Mouse (Mus musculus): ENCODE measurements around the gene Cabp2. TPM values are rescaled to one million over a fixed set of nuclear protein-coding genes. Genes with fewer than 3 reads are reported as not detected.
"Not testable (repeated sequence)": the region's sequence is repeated elsewhere in the genome, so short reads cannot be mapped to it uniquely, and the experiment has no call there.

Gene Cabp2
- polyA plus RNA-seq, 1 experiment from 2014 or later, result 0.25 TPM

- ATAC-seq (ENCODE audit: low read depth), result peak; percentile 94
- H3K9ac ChIP-seq (ENCODE audit: low read depth, low read length), result peak within 1 kb of the TSS; percentile 60
- H3K4me2 ChIP-seq (ENCODE audit: low read depth, low read length), result peak within 1 kb of the TSS; percentile 53
- no peaks in the 10 kb centered on the region for H3K9me3 ChIP-seq (replicated peaks; ENCODE audit: control insufficient read depth, low read length)
- no peaks in the 10 kb centered on the region for H3K27me3 ChIP-seq (ENCODE audit: control insufficient read depth, insufficient read depth, low read depth, low read length)
- H3K4me1 ChIP-seq (ENCODE audit: control insufficient read depth, low read depth, low read length), result peaks cover 37% of the 10 kb centered on the region
- peak within 1 kb of the TSS; percentile 85 for H3K27ac ChIP-seq (ENCODE audit: low read length)
- no peaks in the 10 kb centered on the region for H3K36me3 ChIP-seq (ENCODE audit: control insufficient read depth, insufficient read depth)
- WGBS (ENCODE audit: insufficient replicate concordance), result 17% methylated on average over 15 of the region's 15 CpGs
- peak within 1 kb of the TSS; percentile 44 for H3K4me3 ChIP-seq (ENCODE audit: low read depth, low read length)
Observed at GRCm38 (mm10) chr19:4059069-4059740, 22.2 kb upstream of the Cabp2 start, which contains the start of gene Gstp3. Gstp3 (minus strand) TSS chr19:4059569.

GRCm38 (mm10) chr19:4060044-4060898 is 21.1 kb upstream of the Cabp2 start:
- H3K4me3 ChIP-seq (ENCODE audit: low read depth, low read length); H3K27me3 ChIP-seq (ENCODE audit: control insufficient read depth, insufficient read depth, low read depth, low read length); H3K4me2 ChIP-seq (ENCODE audit: low read depth, low read length); H3K9me3 ChIP-seq (replicated peaks; ENCODE audit: control insufficient read depth, low read length); H3K9ac ChIP-seq (ENCODE audit: low read depth, low read length); ATAC-seq (ENCODE audit: low read depth); H3K36me3 ChIP-seq (ENCODE audit: control insufficient read depth, insufficient read depth): not testable (repeated sequence)
- Histone ChIP-seq H3K4me1 (ENCODE audit: control insufficient read depth, low read depth, low read length) (peaks cover 37% of the 10 kb centered on the region), H3K27ac (ENCODE audit: low read length) (peak overlapping the region; percentile 85)
- 83% methylated on average over 8 of the region's 8 CpGs for WGBS (ENCODE audit: insufficient replicate concordance)

DNA sequence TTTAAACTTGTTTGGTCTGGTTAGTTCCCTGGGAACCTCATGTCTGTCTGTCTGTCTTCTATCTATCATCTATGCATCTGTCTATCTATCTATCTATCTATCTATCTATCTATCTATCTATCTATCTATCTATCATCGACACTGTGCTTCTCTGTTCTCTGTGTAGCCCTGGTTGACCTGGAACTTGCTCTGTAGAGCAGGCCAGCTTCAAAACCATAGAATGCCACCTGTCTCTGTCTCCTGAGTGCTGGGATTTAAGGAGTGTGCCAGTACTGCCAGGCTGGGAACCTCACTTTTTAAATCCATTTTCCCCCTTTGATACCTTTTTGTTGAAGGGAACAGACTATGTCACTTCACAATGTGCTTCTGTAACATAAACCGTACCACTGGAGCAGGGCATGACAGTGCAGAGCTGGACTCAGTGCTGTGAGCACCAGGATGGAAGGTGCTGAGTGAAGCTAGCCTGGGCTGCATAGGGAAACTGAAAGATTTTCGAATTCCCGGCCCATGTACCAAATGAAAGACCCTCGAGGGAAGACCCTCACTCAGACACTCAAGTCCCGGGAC is 20.4 kb upstream of the Cabp2 start:
- no peak for ATAC-seq (ENCODE audit: low read depth)
- H3K4me1 ChIP-seq (ENCODE audit: control insufficient read depth, low read depth, low read length), result peaks cover 33% of the 10 kb centered on the region
- 58% methylated on average over 5 of the region's 6 CpGs for WGBS (ENCODE audit: insufficient replicate concordance)
- no peak overlapping the region for H3K4me3 ChIP-seq (ENCODE audit: low read depth, low read length)
- H3K27me3 ChIP-seq (ENCODE audit: control insufficient read depth, insufficient read depth, low read depth, low read length), result no peaks in the 10 kb centered on the region
- no peaks in the 10 kb centered on the region for H3K36me3 ChIP-seq (ENCODE audit: control insufficient read depth, insufficient read depth)
- H3K9me3 ChIP-seq (replicated peaks; ENCODE audit: control insufficient read depth, low read length), result no peaks in the 10 kb centered on the region
- no peak overlapping the region for H3K4me2 ChIP-seq (ENCODE audit: low read depth, low read length)
- H3K27ac ChIP-seq (ENCODE audit: low read length), result peak overlapping the region; percentile 60
- H3K9ac ChIP-seq (ENCODE audit: low read depth, low read length), result no peak overlapping the region

DNA sequence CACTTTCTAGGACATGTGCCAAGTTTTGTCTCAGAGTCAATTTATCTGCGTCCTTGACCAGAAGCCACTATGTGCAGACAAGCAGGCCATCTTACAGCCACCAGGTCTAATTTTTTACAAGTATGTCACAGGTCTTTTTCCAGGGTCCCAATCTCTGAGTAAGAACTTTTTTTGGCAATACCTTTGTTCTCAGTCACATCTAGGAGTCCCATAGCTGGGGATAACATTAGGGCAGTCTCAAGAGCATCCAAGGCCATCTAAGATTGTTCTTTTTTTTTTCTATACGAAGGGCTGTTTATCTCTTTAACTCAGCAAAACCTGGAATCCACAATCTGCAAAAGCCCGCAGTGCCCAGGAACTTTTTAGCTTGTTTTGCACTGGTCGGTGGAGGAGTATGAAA is 18.0 kb upstream of the Cabp2 start:
- not testable (repeated sequence) for H3K36me3 ChIP-seq (ENCODE audit: control insufficient read depth, insufficient read depth); H3K27me3 ChIP-seq (ENCODE audit: control insufficient read depth, insufficient read depth, low read depth, low read length); H3K27ac ChIP-seq (ENCODE audit: low read length); H3K9ac ChIP-seq (ENCODE audit: low read depth, low read length); H3K9me3 ChIP-seq (replicated peaks; ENCODE audit: control insufficient read depth, low read length); ATAC-seq (ENCODE audit: low read depth); H3K4me2 ChIP-seq (ENCODE audit: low read depth, low read length); H3K4me3 ChIP-seq (ENCODE audit: low read depth, low read length)
- H3K4me1 ChIP-seq (ENCODE audit: control insufficient read depth, low read depth, low read length), result peaks cover 24% of the 10 kb centered on the region
- 33% methylated on average over 3 of the region's 4 CpGs for WGBS (ENCODE audit: insufficient replicate concordance)

DNA sequence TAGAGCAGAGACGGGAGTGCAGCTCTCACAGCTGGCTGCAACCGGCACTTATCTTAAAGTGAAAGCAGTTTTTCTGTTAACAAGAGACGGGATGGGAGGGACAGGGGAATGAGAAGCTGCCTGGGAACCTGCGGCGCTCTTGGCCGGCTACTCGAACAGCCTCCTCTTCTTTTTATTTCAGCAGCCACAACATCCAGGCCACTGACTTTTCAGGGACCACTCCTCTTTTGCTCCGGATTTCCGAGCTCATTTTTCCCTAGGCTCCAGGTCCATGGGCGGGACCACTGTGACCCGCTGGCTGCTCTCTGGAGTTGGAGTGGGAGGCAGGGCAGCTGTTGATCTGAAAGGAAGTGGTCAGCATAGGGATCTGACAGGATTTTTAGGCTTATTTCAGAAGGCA is 16.9 kb upstream of the Cabp2 start:
- not testable (repeated sequence) for H3K4me2 ChIP-seq (ENCODE audit: low read depth, low read length); H3K27me3 ChIP-seq (ENCODE audit: control insufficient read depth, insufficient read depth, low read depth, low read length); H3K9ac ChIP-seq (ENCODE audit: low read depth, low read length); H3K9me3 ChIP-seq (replicated peaks; ENCODE audit: control insufficient read depth, low read length); H3K27ac ChIP-seq (ENCODE audit: low read length); H3K36me3 ChIP-seq (ENCODE audit: control insufficient read depth, insufficient read depth); ATAC-seq (ENCODE audit: low read depth); H3K4me3 ChIP-seq (ENCODE audit: low read depth, low read length)
- 0% methylated on average over 3 of the region's 11 CpGs for WGBS (ENCODE audit: insufficient replicate concordance)
- H3K4me1 ChIP-seq (ENCODE audit: control insufficient read depth, low read depth, low read length), result peaks cover 12% of the 10 kb centered on the region

- no peak overlapping the region for H3K27ac ChIP-seq (ENCODE audit: low read length)
- H3K4me2 ChIP-seq (ENCODE audit: low read depth, low read length), result no peak overlapping the region
- H3K27me3 ChIP-seq (ENCODE audit: control insufficient read depth, insufficient read depth, low read depth, low read length), result no peaks in the 10 kb centered on the region
- no peaks in the 10 kb centered on the region for H3K9me3 ChIP-seq (replicated peaks; ENCODE audit: control insufficient read depth, low read length)
- no peak overlapping the region for H3K9ac ChIP-seq (ENCODE audit: low read depth, low read length)
- peaks cover 6% of the 10 kb centered on the region for H3K4me1 ChIP-seq (ENCODE audit: control insufficient read depth, low read depth, low read length)
- ATAC-seq (ENCODE audit: low read depth), result no peak
- WGBS (ENCODE audit: insufficient replicate concordance), result 62% methylated on average over 6 of the region's 6 CpGs
- H3K36me3 ChIP-seq (ENCODE audit: control insufficient read depth, insufficient read depth), result no peaks in the 10 kb centered on the region
- H3K4me3 ChIP-seq (ENCODE audit: low read depth, low read length), result no peak overlapping the region
Observed at GRCm38 (mm10) chr19:4066280-4066679, 15.1 kb upstream of the Cabp2 start.

DNA sequence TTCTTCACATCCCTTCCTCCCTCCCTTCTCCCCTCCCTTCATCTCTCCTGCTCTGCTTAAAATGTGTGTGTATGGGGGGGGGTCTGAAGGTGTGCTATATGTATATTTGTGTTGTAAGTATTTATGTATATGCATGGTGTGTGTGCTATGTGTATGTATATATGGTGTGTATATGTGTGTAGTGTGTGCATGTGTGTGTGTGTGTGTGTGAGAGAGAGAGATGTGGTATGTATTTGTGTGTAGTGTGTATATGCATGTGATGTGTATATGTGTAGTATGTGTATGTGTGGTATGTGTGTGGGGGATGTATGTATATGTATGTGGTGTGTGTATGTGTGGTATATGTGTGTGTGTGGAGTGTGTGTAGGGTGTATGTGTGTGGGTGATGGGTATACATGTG is 14.5 kb upstream of the Cabp2 start:
- ATAC-seq (ENCODE audit: low read depth), result no peak
- no peaks in the 10 kb centered on the region for H3K36me3 ChIP-seq (ENCODE audit: control insufficient read depth, insufficient read depth)

DNA sequence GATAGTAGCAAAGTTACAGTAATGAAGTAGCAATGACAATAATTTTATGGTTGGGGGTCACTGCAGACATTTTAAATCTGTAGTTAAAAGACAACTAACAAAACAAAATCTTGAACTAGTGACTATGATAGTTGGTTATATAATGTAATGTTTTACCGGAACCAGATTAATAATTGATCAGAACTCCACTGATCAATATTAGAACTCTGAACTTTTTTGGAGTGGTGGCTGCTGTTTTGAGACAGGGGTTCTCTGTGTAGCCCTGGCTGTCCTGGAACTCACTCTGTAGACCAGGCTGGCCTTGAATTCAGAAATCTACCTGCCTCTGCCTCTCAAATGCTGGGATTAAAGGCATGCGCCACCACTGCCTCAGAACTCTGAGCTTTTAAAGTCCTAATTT is 13.1 kb upstream of the Cabp2 start:
- H3K4me1 ChIP-seq (ENCODE audit: control insufficient read depth, low read depth, low read length); H3K4me2 ChIP-seq (ENCODE audit: low read depth, low read length): not testable (repeated sequence)
- peak overlapping the region; percentile 68 for H3K27ac ChIP-seq (ENCODE audit: low read length)

More for the DNA sequence above, 14.5 kb upstream of the Cabp2 start:
- Histone ChIP-seq H3K9me3 (replicated peaks; ENCODE audit: control insufficient read depth, low read length) (no peaks in the 10 kb centered on the region), H3K9ac (ENCODE audit: low read depth, low read length) (no peak overlapping the region), H3K4me2 (ENCODE audit: low read depth, low read length) (no peak overlapping the region), H3K27me3 (ENCODE audit: control insufficient read depth, insufficient read depth, low read depth, low read length) (no peaks in the 10 kb centered on the region), H3K4me1 (ENCODE audit: control insufficient read depth, low read depth, low read length) (peaks cover 6% of the 10 kb centered on the region), H3K4me3 (ENCODE audit: low read depth, low read length) (no peak overlapping the region), H3K27ac (ENCODE audit: low read length) (no peak overlapping the region)

More for the DNA sequence above, 13.1 kb upstream of the Cabp2 start:
- not testable (repeated sequence) for H3K27me3 ChIP-seq (ENCODE audit: control insufficient read depth, insufficient read depth, low read depth, low read length); H3K9ac ChIP-seq (ENCODE audit: low read depth, low read length); H3K9me3 ChIP-seq (replicated peaks; ENCODE audit: control insufficient read depth, low read length); H3K36me3 ChIP-seq (ENCODE audit: control insufficient read depth, insufficient read depth); H3K4me3 ChIP-seq (ENCODE audit: low read depth, low read length)
- 78% methylated on average over 2 of the region's 2 CpGs for WGBS (ENCODE audit: insufficient replicate concordance)
- ATAC-seq (ENCODE audit: low read depth), result 0 out of 2 replicates have a peak, but pooled peaks have one; percentile 48

Data from liver, embryonic 16.5 days (tissue).